Mouse (Mus musculus): ENCODE data around the gene Hoxd8.

The Hoxd8 gene

GRCm38 (mm10) chr2:74686301-74686987 is 18.0 kb upstream of the Hoxd8 start:
- DNase-seq (ENCODE audit: low spot score in 2 of 2), result no peak

GRCm38 (mm10) chr2:74686988-74687697 is 17.3 kb upstream of the Hoxd8 start:
- no peak for DNase-seq (ENCODE audit: low spot score in 2 of 2)

DNA sequence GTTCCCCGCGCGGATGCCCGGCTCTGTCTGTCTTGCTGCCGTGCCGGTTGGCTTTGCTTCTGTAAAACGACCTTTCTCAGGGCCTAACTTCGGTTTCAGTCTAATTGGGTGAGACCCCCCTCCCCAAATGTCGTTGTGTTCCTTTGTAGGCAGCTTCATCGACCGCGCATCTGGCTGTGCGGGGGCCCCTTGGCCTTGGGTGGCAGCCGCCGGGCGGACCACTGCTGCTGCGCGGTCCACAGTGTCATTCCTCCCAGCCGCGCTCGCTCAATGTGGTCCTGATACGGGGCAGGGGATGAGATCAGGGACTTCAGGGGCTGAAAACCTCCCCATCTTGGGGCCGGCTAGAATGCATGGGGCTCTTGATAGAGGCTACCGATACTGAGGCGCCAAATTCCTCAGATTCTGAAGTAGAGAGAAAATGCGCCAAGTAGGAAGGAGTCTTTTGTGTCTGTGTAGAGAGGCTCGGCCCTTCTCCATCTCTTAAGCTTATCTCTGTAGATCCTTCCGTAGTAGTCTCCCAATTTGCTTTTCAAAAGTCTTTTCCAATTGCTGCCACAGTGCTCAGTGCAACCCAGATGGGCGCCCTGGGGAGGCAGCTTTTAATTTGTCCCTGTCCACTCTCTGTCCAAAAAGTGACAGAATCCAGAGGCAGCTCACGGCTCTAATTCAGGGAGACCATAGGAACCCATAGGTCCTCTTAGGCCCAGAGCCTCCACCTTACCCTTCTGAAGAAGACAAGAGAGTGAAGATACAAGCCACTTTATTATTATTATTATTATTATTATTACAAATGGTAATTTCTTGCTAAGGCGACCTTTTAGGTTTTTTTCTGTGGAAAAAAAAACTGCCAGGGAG is 16.5 kb upstream of the Hoxd8 start:
- DNase-seq (ENCODE audit: low spot score in 2 of 2), result no peak

GRCm38 (mm10) chr2:74688795-74689573 is 15.4 kb upstream of the Hoxd8 start:
- no peak for DNase-seq (ENCODE audit: low spot score in 2 of 2)

DNA sequence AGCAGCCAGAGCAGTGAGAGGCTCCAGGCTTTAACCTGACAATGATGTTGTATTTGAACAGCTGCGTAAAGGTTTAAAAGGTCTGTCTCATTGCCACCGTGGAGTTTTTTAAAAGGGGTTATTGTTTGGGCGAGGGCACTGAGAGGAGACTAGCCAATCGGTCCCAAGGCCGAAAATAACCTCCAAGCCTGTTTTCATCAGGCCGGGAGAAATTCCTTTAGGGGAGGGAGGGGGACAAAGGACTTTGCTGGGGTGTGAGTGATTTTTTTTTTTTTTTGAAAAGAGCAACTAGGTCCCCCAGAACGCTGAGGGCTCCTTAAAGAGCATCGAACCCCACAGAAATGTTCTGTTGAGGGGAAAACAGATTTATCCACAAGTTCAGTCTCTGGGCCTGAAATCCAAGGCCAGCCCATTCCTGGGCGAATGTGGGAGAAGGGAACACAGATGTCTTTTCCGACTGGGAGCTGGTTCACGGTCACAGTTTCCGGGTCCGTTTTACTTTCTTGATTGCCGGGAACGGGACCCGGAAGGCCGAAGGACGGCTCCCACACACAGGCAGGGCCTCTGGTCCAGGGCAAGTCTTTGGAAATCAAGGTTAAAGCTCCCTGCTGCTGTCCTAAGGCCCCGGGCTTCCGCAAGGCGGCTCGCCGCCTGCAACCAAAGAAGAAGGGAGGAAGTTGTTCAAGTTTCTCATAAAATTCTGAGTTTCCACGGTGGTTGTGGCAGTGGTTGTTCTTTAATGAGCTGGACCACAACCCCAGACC is 14.7 kb upstream of the Hoxd8 start:
- DNase-seq (ENCODE audit: low spot score in 2 of 2), result no peak

- DNase-seq (ENCODE audit: low spot score in 2 of 2), result no peak
Measured at GRCm38 (mm10) chr2:74690338-74690716, 14.1 kb upstream of the Hoxd8 start.

- no peak for DNase-seq (ENCODE audit: low spot score in 2 of 2)
Measured at GRCm38 (mm10) chr2:74691022-74691951, 13.1 kb upstream of the Hoxd8 start, which contains the start of gene Hoxd10. Gene Hoxd10, plus strand, starts transcription at chr2:74691924.

DNA sequence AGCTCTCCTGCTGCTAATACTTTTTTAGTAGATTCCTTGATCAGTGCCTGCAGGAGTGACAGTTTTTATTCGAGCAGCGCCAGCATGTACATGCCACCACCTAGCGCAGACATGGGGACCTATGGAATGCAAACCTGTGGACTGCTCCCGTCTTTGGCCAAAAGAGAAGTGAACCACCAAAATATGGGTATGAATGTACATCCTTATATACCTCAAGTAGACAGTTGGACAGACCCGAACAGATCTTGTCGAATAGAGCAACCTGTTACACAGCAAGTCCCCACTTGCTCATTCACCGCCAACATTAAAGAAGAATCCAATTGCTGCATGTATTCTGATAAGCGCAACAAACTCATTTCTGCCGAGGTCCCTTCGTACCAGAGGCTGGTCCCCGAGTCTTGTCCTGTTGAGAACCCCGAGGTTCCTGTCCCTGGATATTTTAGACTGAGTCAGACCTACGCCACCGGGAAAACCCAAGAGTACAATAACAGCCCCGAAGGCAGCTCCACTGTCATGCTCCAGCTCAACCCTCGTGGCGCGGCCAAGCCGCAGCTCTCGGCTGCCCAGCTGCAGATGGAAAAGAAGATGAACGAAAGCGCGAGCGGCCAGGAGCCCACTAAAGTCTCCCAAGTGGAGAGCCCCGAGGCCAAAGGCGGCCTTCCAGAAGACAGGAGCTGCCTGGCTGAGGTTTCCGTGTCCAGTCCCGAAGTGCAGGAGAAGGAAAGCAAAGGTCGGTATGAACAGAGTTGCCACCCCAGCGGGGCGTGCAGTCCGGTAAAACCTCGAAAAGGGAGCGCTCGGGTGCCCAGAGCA is 12.2 kb upstream of the Hoxd8 start:
- DNase-seq (ENCODE audit: low spot score in 2 of 2), result no peak

DNA sequence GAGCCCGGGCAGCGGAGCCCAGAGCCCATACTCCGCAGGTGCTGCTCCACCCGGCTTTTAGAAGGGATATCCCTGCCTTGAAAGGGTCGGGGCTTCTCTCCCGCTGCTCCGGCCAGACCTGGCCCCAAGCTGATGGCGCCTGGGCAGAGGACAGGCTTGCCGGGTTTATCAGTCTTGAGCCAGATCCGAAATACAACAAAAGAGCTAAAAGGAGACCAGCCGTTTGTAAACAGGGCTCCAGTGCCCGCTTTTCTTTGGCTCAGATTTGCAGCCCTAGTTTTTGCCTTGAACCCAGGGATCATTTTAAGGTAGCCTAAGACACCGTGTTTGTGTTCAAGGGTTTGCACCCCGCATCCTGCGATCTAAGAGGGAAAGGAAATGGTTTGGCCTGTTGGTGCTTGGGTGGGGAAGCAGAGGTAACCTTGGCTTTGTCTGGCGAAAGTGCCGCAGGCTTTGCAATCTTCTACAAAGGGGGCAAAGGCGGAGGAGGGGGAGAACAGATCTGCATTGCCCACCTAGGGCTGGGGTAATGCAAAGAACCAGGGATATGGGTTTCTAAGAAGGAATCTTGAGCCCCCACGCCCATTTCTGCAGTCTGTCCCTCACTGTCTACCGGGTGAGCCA is 11.5 kb upstream of the Hoxd8 start:
- DNase-seq (ENCODE audit: low spot score in 2 of 2), result no peak

- DNase-seq (ENCODE audit: low spot score in 2 of 2), result no peak
Measured at GRCm38 (mm10) chr2:74693432-74693827, 11.0 kb upstream of the Hoxd8 start.

DNA sequence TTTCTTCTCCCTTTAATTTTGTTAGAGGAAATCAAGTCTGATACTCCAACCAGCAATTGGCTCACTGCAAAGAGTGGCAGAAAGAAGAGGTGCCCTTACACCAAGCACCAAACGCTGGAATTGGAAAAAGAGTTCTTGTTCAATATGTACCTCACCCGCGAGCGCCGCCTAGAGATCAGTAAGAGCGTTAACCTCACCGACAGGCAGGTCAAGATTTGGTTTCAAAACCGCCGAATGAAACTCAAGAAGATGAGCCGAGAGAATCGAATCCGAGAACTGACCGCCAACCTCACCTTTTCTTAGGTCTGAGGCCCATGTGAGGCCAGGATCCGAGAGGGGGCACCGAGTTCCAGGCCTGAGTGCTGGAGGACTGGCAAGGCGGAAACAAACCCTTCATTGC is 10.3 kb upstream of the Hoxd8 start:
- DNase-seq (ENCODE audit: low spot score in 2 of 2), result no peak

GRCm38 (mm10) chr2:74695383-74695782 is 9.0 kb upstream of the Hoxd8 start:
- no peak for DNase-seq (ENCODE audit: low spot score in 2 of 2)

DNA sequence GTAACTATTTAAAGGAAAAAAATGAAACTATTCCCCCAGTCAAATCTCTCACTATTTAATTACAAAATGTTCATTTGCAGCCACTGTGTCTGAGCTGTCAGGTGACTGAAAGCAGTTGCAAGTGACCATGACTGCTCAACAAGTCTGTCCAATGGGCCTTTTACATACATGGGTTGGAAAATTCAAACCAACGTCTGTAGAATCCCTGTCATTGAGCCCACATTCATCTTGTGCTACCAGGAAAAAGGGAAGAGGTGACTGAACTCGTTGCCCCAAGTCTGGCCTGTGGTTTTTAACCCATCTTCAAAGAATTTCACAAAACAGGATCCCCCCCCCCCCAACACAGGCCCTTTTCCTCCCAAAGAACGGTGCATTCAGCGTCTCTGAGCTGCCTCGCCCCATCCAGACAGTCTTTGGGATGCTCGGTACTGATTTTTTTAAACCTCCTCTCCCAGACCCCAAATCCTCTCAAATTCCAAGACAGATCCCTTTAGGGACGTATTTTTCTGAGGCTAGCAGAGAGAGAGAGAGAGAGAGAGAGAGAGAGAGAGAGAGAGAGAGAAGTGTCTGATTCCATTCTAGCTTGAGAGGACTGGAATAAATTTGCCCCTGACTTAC is 8.5 kb upstream of the Hoxd8 start:
- DNase-seq (ENCODE audit: low spot score in 2 of 2), result no peak

GRCm38 (mm10) chr2:74696442-74697335 is 7.7 kb upstream of the Hoxd8 start:
- no peak for DNase-seq (ENCODE audit: low spot score in 2 of 2)

DNA sequence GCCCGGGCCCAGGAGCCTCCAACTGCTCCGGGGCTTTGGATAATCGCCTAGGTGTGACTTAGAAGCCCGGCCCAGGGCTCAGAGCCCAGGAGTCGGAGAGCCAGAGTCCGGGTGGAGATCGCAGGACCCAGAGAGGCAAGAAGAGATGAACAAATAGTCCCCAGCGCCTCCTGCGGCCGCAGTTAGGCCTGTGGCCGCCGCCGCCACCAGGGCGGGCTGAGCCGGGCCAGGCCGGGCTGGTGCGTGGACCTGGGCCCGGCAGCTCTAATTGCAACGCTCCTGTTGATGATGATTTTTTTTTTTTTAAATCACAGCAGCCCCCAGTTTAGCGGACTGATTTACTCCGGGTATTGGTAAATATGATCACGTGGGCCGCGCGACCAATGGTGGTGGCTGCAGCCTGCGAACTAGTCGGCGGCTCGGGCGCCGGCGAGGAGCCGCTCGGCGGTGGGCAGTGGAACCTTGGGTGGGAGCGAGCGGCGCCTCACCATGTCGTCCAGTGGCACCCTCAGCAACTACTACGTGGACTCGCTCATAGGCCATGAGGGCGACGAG is 6.8 kb upstream of the Hoxd8 start, which contains the start of gene Hoxd9:
Gene Hoxd9, plus strand, starts transcription at position 161 of the 555 bp plus-strand sequence.
- no peak for DNase-seq (ENCODE audit: low spot score in 2 of 2)

- DNase-seq (ENCODE audit: low spot score in 2 of 2), result no peak
Measured at GRCm38 (mm10) chr2:74698201-74699052, 6.0 kb upstream of the Hoxd8 start.

All from frontal cortex, postnatal 10 days (tissue).